Mouse (Mus musculus): ENCODE results near the gene Mul1. TPM values are rescaled to one million over a fixed set of nuclear protein-coding genes. Genes with fewer than 3 reads are reported as not detected.

The Mul1 gene
- polyA plus RNA-seq, 1 experiment: 29.5 TPM

DNA sequence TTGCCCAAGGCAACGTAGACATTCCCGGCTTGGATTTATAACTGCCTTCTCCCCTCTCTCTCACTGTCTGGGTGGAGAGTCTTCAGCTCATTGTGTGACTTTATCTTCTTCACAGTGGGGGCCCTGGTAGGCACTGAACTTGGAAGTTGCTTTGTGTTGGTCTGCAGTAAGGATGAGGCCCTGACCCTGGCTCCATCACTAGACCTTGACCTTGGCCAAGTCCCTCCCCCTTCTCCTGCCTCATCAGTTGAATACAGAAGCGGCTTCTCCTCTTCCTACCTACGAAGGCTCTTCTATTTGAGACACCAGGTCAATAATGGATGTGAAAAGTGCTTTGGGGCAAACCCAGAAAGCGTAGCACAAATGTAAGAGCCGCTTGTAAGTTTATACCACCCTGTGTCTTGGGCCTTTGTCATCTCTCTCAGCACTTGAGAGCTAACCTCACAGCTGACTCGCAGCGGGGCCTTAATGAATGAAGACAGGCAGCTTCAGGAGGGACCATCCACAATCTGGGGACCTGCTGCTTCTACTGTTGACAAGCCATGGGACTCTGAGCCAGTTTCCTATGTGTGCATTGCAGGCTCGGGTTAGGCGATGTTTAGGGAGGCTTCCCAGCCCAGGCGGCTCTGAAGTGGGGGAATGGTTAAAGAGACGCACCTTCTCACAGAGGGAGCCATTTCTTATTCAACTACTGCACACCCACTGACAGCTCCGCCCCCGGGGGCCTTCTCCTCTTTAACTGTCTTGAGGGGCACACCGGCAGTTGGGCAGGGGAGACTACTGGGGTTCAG lies 18.0 kb downstream of the Mul1 start:
- Histone ChIP-seq H3K4me1 (ENCODE audit: control insufficient read depth, insufficient read depth, insufficient read length, low read length) (peaks cover 10% of the 10 kb centered on the region; the same call in 1 of the 2 replicates), H3K27me3 (ENCODE audit: control insufficient read depth, insufficient read depth, low read length) (no peaks in the 10 kb centered on the region), H3K36me3 (ENCODE audit: control insufficient read depth, insufficient read depth, low read length) (no peaks in the 10 kb centered on the region), H3K27ac (ENCODE audit: insufficient read depth, low read depth, low read length) (no peak overlapping the region), H3K4me3 (ENCODE audit: low read depth, low read length) (no peak overlapping the region)
- 60% methylated on average over 15 of the region's 15 CpGs for whole genome bisulfite sequencing
- TF ChIP-seq CTCF (IDR thresholded peaks at IDR 0.05; ENCODE audit: extremely low read depth, insufficient read length, insufficient replicate concordance, low read depth, low read length) (no peak), POLR2A (IDR thresholded peaks at IDR 0.05; ENCODE audit: low read depth, low read length) (no peak)

DNA sequence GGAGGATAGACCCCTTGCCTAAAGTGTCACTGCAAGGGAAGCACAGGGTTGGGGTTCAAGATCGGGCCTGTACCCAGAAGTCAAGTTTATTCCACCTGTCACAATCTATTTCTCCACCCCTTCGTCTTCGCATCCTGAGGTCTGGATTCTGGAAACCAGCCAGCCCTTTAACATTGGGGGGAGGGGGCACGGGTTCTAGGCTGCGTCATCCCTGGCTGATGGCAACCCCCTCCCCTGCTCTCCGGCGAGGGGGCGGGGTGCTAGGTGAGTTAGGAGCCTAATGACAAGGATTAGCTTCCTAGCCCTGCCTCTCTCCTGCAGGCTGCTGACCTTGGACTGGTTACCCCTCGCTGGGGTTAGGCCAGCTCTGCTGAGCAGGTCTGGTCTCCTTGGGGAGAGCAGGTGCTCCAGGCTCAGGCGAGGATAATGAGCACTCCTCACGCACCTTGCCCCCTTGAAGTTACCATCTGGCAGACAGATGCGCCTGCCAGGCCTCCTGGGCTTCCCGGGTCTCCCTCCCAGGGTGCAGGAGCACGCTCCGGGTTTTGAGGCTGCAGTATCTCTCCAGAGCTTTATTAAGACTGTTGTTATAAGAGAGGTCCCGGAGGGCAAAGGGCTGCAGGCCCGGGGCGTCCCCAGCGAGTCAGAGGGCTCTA lies 18.8 kb downstream of the Mul1 start:
- peaks cover 10% of the 10 kb centered on the region; the same call in 1 of the 2 replicates for H3K4me1 ChIP-seq (ENCODE audit: control insufficient read depth, insufficient read depth, insufficient read length, low read length)
- no peak for TF ChIP-seq CTCF (IDR thresholded peaks at IDR 0.05; ENCODE audit: extremely low read depth, insufficient read length, insufficient replicate concordance, low read depth, low read length)
- no peak for TF ChIP-seq POLR2A (IDR thresholded peaks at IDR 0.05; ENCODE audit: low read depth, low read length)
- H3K36me3 ChIP-seq (ENCODE audit: control insufficient read depth, insufficient read depth, low read length): no peaks in the 10 kb centered on the region
- peak overlapping the region; percentile 86 for H3K4me3 ChIP-seq (ENCODE audit: low read depth, low read length)
- peak overlapping the region; percentile 79 for H3K27ac ChIP-seq (ENCODE audit: insufficient read depth, low read depth, low read length)
- no peaks in the 10 kb centered on the region for H3K27me3 ChIP-seq (ENCODE audit: control insufficient read depth, insufficient read depth, low read length)
- 9% methylated on average over 19 of the region's 19 CpGs for WGBS

DNA sequence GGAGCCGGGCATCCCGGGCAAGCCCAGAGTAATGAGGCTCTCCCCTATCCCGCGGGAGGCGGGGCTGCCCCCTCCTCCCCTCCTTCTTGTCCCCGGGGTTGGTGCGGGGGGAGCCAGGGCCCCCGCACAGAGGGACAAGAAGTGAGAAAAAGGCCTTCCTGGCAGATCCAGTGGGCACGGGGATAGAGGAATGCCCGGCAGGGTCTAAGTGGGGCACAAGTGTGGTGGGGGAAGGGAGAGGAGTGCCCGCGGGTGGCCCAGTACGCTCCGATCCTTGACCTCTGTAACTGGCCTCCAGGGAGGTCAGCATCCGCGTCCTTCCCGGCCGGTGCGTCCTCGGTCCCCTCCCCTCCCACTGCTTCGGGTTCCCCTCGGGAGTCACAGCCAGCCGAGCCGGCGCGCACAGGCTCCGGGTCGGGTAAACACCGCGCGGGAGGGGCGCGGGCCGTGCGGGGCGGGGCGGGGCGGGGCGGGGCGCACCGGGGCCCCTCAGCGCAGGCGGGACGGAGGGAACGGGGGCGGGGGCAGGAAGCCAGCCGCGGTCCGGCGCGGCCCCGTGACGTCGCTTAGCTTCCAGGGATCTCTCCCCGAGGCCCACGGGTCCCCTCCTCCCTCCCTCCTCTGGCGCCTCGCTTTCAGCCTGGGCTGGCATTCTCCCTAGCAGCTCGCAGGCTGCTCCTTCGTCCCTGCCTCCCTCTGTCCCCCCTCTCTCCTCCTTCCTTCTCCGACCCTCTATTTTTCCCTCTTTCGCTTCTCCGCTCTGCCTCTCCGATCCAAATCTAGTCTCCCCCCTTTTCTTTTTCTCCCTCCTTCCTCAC lies 19.5 kb downstream of the Mul1 start, which contains the start of gene Camk2n1:
Gene Camk2n1 (plus strand): TSS at position 562 of the 818 bp plus-strand sequence.
- Histone ChIP-seq H3K27ac (ENCODE audit: insufficient read depth, low read depth, low read length) (peak within 1 kb of the TSS; percentile 84), H3K4me1 (ENCODE audit: control insufficient read depth, insufficient read depth, insufficient read length, low read length) (peaks cover 10% of the 10 kb centered on the region; the same call in 1 of the 2 replicates), H3K4me3 (ENCODE audit: low read depth, low read length) (peak within 1 kb of the TSS; percentile 86), H3K36me3 (ENCODE audit: control insufficient read depth, insufficient read depth, low read length) (no peaks in the 10 kb centered on the region), H3K27me3 (ENCODE audit: control insufficient read depth, insufficient read depth, low read length) (no peaks in the 10 kb centered on the region)
- WGBS: 1% methylated on average over 52 of the region's 64 CpGs
- TF ChIP-seq POLR2A (IDR thresholded peaks at IDR 0.05; ENCODE audit: low read depth, low read length): peak; percentile 67
- TF ChIP-seq CTCF (IDR thresholded peaks at IDR 0.05; ENCODE audit: extremely low read depth, insufficient read length, insufficient replicate concordance, low read depth, low read length): no peak

DNA sequence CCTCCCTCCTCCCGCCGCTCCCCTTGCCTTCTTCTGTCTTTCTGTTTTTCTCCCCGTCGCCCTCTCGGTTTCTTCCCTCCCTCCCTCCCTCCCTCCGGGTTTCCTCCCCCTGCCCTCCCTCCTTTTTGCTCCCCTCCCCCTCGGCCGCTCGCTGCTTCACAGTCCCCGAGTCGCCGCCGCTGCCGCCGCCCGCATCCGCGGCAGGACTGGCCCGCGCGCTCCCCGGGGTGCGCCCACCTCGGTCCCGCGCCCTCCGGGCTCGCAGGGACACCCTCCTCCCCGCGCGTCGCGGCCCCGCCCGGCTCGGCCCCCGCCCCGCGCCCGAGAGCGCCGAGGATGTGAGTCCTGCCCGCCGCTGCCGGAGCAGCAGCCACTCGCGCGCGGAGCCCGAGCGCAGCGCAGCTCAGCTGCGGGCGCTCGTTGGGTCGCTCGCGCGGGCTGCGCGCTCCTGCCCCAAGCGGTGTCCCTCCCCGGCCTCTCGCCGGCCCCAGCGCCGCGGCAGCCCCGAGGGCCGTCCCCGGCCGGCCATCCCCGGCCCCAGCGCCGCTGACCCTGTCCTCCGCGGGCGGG lies 20.2 kb downstream of the Mul1 start:
- peak overlapping the region; percentile 86 for H3K4me3 ChIP-seq (ENCODE audit: low read depth, low read length)
- no peaks in the 10 kb centered on the region for H3K27me3 ChIP-seq (ENCODE audit: control insufficient read depth, insufficient read depth, low read length)
- H3K36me3 ChIP-seq (ENCODE audit: control insufficient read depth, insufficient read depth, low read length): no peaks in the 10 kb centered on the region
- peak overlapping the region; percentile 84 for H3K27ac ChIP-seq (ENCODE audit: insufficient read depth, low read depth, low read length)
- H3K4me1 ChIP-seq (ENCODE audit: control insufficient read depth, insufficient read depth, insufficient read length, low read length): peaks cover 13% of the 10 kb centered on the region
- under 1% methylated on average over 63 of the region's 78 CpGs for WGBS
- TF ChIP-seq POLR2A (IDR thresholded peaks at IDR 0.05; ENCODE audit: low read depth, low read length) (no peak), CTCF (IDR thresholded peaks at IDR 0.05; ENCODE audit: extremely low read depth, insufficient read length, insufficient replicate concordance, low read depth, low read length) (no peak)

DNA sequence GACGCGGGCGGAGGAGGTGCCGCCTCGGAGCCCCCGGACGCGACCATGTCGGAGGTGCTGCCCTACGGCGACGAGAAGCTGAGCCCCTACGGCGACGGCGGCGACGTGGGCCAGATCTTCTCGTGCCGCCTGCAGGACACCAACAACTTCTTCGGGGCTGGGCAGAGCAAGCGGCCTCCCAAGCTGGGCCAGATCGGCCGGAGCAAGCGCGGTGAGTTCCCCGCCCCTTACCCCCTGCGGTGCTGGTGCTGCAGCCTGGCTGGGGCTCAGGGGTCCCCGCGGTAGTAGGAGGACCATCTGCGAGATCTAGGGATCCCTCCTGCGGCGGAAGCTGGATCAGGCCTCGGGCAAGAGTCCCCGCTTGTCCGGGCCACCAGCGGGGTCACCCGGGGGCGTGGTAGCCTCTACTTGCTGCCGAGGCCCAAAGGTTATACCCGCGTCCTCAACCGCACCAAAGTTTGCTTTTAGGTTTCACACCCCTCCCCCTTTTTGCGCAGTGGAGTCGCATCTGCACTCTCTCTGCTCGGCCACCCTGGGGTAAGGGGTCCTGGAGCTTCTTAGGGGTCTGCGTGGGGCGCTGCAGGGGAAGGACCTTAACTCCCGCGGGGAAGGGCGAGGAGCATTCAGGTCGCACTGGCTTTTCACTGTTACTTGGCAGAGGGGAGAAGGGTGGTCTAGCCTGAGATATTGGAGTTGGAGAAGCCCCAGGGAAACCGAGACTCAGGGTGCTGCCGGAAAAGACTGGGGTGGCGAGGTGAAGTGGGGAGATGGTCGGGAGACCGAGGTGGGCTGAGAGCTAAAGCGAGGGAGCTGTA lies 20.9 kb downstream of the Mul1 start:
- Histone ChIP-seq H3K36me3 (ENCODE audit: control insufficient read depth, insufficient read depth, low read length) (no peaks in the 10 kb centered on the region), H3K4me1 (ENCODE audit: control insufficient read depth, insufficient read depth, insufficient read length, low read length) (peaks cover 18% of the 10 kb centered on the region), H3K4me3 (ENCODE audit: low read depth, low read length) (peak overlapping the region; percentile 86), H3K27ac (ENCODE audit: insufficient read depth, low read depth, low read length) (peak overlapping the region; percentile 70), H3K27me3 (ENCODE audit: control insufficient read depth, insufficient read depth, low read length) (no peaks in the 10 kb centered on the region)
- TF ChIP-seq CTCF (IDR thresholded peaks at IDR 0.05; ENCODE audit: extremely low read depth, insufficient read length, insufficient replicate concordance, low read depth, low read length) (no peak), POLR2A (IDR thresholded peaks at IDR 0.05; ENCODE audit: low read depth, low read length) (no peak)
- WGBS: 1% methylated on average over 58 of the region's 58 CpGs

DNA sequence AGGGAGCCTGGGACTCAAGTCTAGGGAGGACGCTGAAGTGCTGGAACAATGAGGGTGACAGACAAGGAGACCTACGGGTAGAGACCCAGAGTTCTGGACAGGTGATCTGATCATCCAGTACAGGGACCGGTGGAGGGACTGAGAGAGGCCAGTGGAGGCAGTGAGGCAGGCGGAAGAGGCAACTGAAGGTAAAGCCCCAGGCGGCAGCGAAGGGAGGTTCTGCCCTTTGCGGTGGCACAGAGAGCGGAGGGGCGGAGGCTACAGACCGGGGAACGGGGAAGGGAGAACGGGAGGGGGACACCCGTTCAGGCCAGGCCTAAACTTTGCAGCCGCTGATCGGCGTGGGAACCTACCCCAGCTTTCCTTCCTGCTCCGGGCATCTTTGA lies 21.5 kb downstream of the Mul1 start:
- H3K27me3 ChIP-seq (ENCODE audit: control insufficient read depth, insufficient read depth, low read length): no peaks in the 10 kb centered on the region
- H3K27ac ChIP-seq (ENCODE audit: insufficient read depth, low read depth, low read length): peak overlapping the region; percentile 70
- TF ChIP-seq CTCF (IDR thresholded peaks at IDR 0.05; ENCODE audit: extremely low read depth, insufficient read length, insufficient replicate concordance, low read depth, low read length) (no peak), POLR2A (IDR thresholded peaks at IDR 0.05; ENCODE audit: low read depth, low read length) (no peak; the same call in 1 of the 2 replicates)
- peak overlapping the region; percentile 86 for H3K4me3 ChIP-seq (ENCODE audit: low read depth, low read length)
- no peaks in the 10 kb centered on the region for H3K36me3 ChIP-seq (ENCODE audit: control insufficient read depth, insufficient read depth, low read length)
- 0% methylated on average over 17 of the region's 17 CpGs for WGBS
- peaks cover 18% of the 10 kb centered on the region for H3K4me1 ChIP-seq (ENCODE audit: control insufficient read depth, insufficient read depth, insufficient read length, low read length)

Measured in small intestine, adult 2 months (tissue).